Mouse (Mus musculus): ENCODE measurements around the gene Gabra4. TPM values are rescaled to one million over a fixed set of nuclear protein-coding genes. Genes with fewer than 3 reads are reported as not detected.

Gene Gabra4
- total and polyA plus RNA-seq, 3 experiments: 0.09 TPM; not detected in 2

Other genes starting within 250 kb of the Gabra4 start
- gene Cox7b2, start 110.1 kb downstream of the Gabra4 start, total RNA-seq (2012; rRNA removed): not detected in 2 replicates
- gene Cox7b2, start 110.1 kb downstream of the Gabra4 start, total RNA-seq (2014; rRNA removed): not detected in 2 replicates
- gene Cox7b2, start 110.1 kb downstream of the Gabra4 start, polyA plus RNA-seq (2012; ENCODE audit: insufficient read length, low read depth): not detected in 2 replicates
- under 0.01 TPM in 1 of 2 replicates, not detected in the other for gene Gabrb1, start 195 bp downstream of the Gabra4 start, total RNA-seq (2012; rRNA removed)
- gene Gabrb1, start 195 bp downstream of the Gabra4 start, total RNA-seq (2014; rRNA removed): not detected in 2 replicates
- 0.03 and 0.04 TPM in 2 replicates for gene Gabrb1, start 195 bp downstream of the Gabra4 start, polyA plus RNA-seq (2012; ENCODE audit: insufficient read length, low read depth)

Data from CH12.LX (cell line).